Mouse (Mus musculus) heart, adult 2 months (tissue): ENCODE measurements at regions not wholly inside any gene's neighbourhood (a gene's known extent, or its start where the extent isn't known, plus 50 kb on each side); places are given as distances from the start of the nearest gene placed in this dataset.

Experiments used
- EP300 ChIP-seq: fragments of 200-500 bp; IDR thresholded peaks from 2 replicates; pipeline ENCODE4 v1.6.1; 2011; ENCODE audit warnings: low read depth, low read length, control low read depth; ENCODE audit not compliant: insufficient read depth
- POLR2A ChIP-seq: fragments of 200-500 bp; IDR thresholded peaks from 2 replicates; pipeline ENCODE4 v1.6.1; 2011; ENCODE audit warnings: mild to moderate bottlenecking, low read depth, low read length, control low read depth; ENCODE audit not compliant: insufficient read depth

DNA sequence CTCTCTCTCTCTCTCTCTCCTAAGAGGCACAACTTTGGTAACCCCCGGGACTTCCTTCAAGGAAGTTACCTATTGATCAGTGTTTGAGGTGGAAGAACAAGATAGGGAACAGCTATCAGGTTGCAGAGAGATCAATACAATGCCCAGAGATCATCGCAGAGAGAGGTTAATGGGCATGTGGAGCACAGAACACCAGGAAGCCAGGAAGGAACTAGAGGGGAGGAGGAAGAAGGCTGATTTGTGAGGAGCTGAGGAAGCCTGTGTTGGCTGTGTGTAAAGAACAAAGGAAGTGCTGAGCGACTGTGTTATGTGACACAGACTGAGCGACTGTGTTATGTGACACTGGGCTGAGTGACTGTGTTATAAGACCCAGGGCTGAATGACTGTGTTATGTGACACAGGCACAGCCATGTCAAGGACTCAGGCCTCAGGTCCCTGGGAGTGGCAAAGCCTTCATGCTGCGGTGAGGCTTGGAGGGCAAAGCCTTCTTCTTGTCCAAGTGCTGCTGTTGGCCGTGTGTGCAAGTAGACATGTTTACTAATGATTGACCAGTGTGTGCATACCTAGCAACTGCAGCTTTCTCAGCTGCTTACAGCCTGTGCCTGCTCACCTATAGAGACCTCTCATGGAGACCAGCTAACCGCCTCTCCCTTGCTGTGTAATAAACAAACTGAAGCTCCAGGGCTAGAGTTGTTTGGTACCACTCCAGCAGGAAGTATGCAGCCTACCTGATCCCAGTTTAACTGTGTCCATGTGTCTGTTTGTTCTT, 801.8 kb upstream of the 4930452B06Rik start:
- TF ChIP-seq EP300 (no peak), POLR2A (no peak)
